Mouse (Mus musculus): ENCODE measurements at regions not wholly inside any gene's neighbourhood (a gene's known extent, or its start where the extent isn't known, plus 50 kb on each side); places are given as distances from the start of the nearest gene placed in this dataset.
"Not testable (repeated sequence)": the region's sequence is repeated elsewhere in the genome, so short reads cannot be mapped to it uniquely, and the experiment has no call there.

- H3K27ac ChIP-seq: peak overlapping the region; percentile 81
Measured at GRCm38 (mm10) chr13:72292361-72292760, 328.8 kb upstream of the Irx1 start.

GRCm38 (mm10) chr13:72293059-72293694 lies 329.7 kb upstream of the Irx1 start:
- H3K27me3 ChIP-seq (ENCODE audit: insufficient read depth, poor library complexity, severe bottlenecking): peaks cover 73% of the 10 kb centered on the region
- DNase-seq (ENCODE audit: low spot score): no peak
- H3K4me1 ChIP-seq (replicated peaks): peaks cover 72% of the 10 kb centered on the region
- no peak overlapping the region for H3K27ac ChIP-seq
- no peaks in the 10 kb centered on the region for H3K36me3 ChIP-seq
- no peak overlapping the region for H3K4me3 ChIP-seq
- 11% methylated on average over 10 of the region's 10 CpGs for WGBS
- H3K9me3 ChIP-seq: no peaks in the 10 kb centered on the region

More at GRCm38 (mm10) chr13:72292361-72292760, 328.8 kb upstream of the Irx1 start:
- Histone ChIP-seq H3K27me3 (ENCODE audit: insufficient read depth, poor library complexity, severe bottlenecking) (peaks cover 72% of the 10 kb centered on the region), H3K4me1 (replicated peaks) (peaks cover 70% of the 10 kb centered on the region), H3K4me3 (peak overlapping the region; percentile 32), H3K9me3 (no peaks in the 10 kb centered on the region), H3K36me3 (no peaks in the 10 kb centered on the region)
- peak; percentile 70 for DNase-seq (ENCODE audit: low spot score)
- 2% methylated on average over 14 of the region's 14 CpGs for WGBS

GRCm38 (mm10) chr13:72298264-72298870 lies 330.3 kb upstream of the Irx2 start:
- 25% methylated on average over 13 of the region's 13 CpGs for WGBS
- H3K4me1 ChIP-seq (replicated peaks): peaks cover 80% of the 10 kb centered on the region
- H3K27me3 ChIP-seq (ENCODE audit: insufficient read depth, poor library complexity, severe bottlenecking): peaks cover 75% of the 10 kb centered on the region
- peak; percentile 39 for DNase-seq (ENCODE audit: low spot score)
- H3K27ac ChIP-seq: peak overlapping the region; percentile 35; the same call in 1 of the 2 replicates
- no peaks in the 10 kb centered on the region for H3K36me3 ChIP-seq
- H3K9me3 ChIP-seq: no peaks in the 10 kb centered on the region
- H3K4me3 ChIP-seq: peak overlapping the region; percentile 29

GRCm38 (mm10) chr13:72299660-72300059 lies 329.0 kb upstream of the Irx2 start:
- Histone ChIP-seq H3K4me3 (peak overlapping the region; percentile 29; the same call in 1 of the 2 replicates), H3K27me3 (ENCODE audit: insufficient read depth, poor library complexity, severe bottlenecking) (peaks cover 73% of the 10 kb centered on the region), H3K27ac (peak overlapping the region; percentile 47; the same call in 1 of the 2 replicates), H3K4me1 (replicated peaks) (peaks cover 81% of the 10 kb centered on the region), H3K9me3 (no peaks in the 10 kb centered on the region), H3K36me3 (no peaks in the 10 kb centered on the region)
- WGBS: 2% methylated on average over 3 of the region's 3 CpGs
- DNase-seq (ENCODE audit: low spot score): peak; percentile 76

- Histone ChIP-seq H3K27me3 (ENCODE audit: insufficient read depth, poor library complexity, severe bottlenecking) (peaks cover 60% of the 10 kb centered on the region), H3K4me3 (no peak overlapping the region), H3K27ac (no peak overlapping the region), H3K36me3 (no peaks in the 10 kb centered on the region), H3K4me1 (replicated peaks) (peaks cover 82% of the 10 kb centered on the region), H3K9me3 (no peaks in the 10 kb centered on the region)
- no peak for DNase-seq (ENCODE audit: low spot score)
- 75% methylated on average over 7 of the region's 7 CpGs for WGBS
Measured at GRCm38 (mm10) chr13:72301114-72301513, 327.5 kb upstream of the Irx2 start.

- Histone ChIP-seq H3K4me1 (replicated peaks) (peaks cover 82% of the 10 kb centered on the region), H3K4me3 (no peak overlapping the region), H3K27ac (no peak overlapping the region), H3K9me3 (no peaks in the 10 kb centered on the region), H3K27me3 (ENCODE audit: insufficient read depth, poor library complexity, severe bottlenecking) (peaks cover 53% of the 10 kb centered on the region), H3K36me3 (no peaks in the 10 kb centered on the region)
- WGBS: 78% methylated on average over 15 of the region's 15 CpGs
- DNase-seq (ENCODE audit: low spot score): no peak
Measured at GRCm38 (mm10) chr13:72301841-72302240, 326.8 kb upstream of the Irx2 start.

GRCm38 (mm10) chr13:72302436-72303125 lies 326.0 kb upstream of the Irx2 start:
- Histone ChIP-seq H3K4me1 (replicated peaks) (peaks cover 77% of the 10 kb centered on the region), H3K27ac (no peak overlapping the region), H3K4me3 (no peak overlapping the region), H3K36me3 (no peaks in the 10 kb centered on the region), H3K27me3 (ENCODE audit: insufficient read depth, poor library complexity, severe bottlenecking) (peaks cover 46% of the 10 kb centered on the region), H3K9me3 (no peaks in the 10 kb centered on the region)
- DNase-seq (ENCODE audit: low spot score): no peak
- WGBS: 71% methylated on average over 19 of the region's 19 CpGs

- H3K4me1 ChIP-seq (replicated peaks): peaks cover 70% of the 10 kb centered on the region
- WGBS: 42% methylated on average over 15 of the region's 15 CpGs
- no peak overlapping the region for H3K4me3 ChIP-seq
- no peak for DNase-seq (ENCODE audit: low spot score)
- H3K9me3 ChIP-seq: no peaks in the 10 kb centered on the region
- H3K36me3 ChIP-seq: no peaks in the 10 kb centered on the region
- peaks cover 43% of the 10 kb centered on the region for H3K27me3 ChIP-seq (ENCODE audit: insufficient read depth, poor library complexity, severe bottlenecking)
- H3K27ac ChIP-seq: peak overlapping the region; percentile 41; the same call in 1 of the 2 replicates
Measured at GRCm38 (mm10) chr13:72303126-72303760, 325.4 kb upstream of the Irx2 start.

GRCm38 (mm10) chr13:72324041-72324690 lies 304.5 kb upstream of the Irx2 start:
- Histone ChIP-seq H3K4me1 (replicated peaks) (no peaks in the 10 kb centered on the region), H3K27ac (no peak overlapping the region), H3K27me3 (ENCODE audit: insufficient read depth, poor library complexity, severe bottlenecking) (0 out of 2 replicates have a peak, but pooled peaks cover 2% of the 10 kb centered on the region), H3K4me3 (no peak overlapping the region), H3K36me3 (no peaks in the 10 kb centered on the region), H3K9me3 (no peaks in the 10 kb centered on the region)
- no peak for DNase-seq (ENCODE audit: low spot score)
- WGBS: 74% methylated on average over 10 of the region's 10 CpGs

- not testable (repeated sequence) for H3K4me3 ChIP-seq; H3K27ac ChIP-seq; H3K4me1 ChIP-seq (replicated peaks); H3K36me3 ChIP-seq; H3K9me3 ChIP-seq; DNase-seq (ENCODE audit: low spot score); H3K27me3 ChIP-seq (ENCODE audit: insufficient read depth, poor library complexity, severe bottlenecking)
- 88% methylated on average over 1 of the region's 1 CpGs for WGBS
Measured at GRCm38 (mm10) chr13:72326201-72326600, 302.4 kb upstream of the Irx2 start.

- Histone ChIP-seq H3K27me3 (ENCODE audit: insufficient read depth, poor library complexity, severe bottlenecking) (peaks cover 34% of the 10 kb centered on the region), H3K27ac (no peak overlapping the region), H3K9me3 (no peaks in the 10 kb centered on the region), H3K4me1 (replicated peaks) (peaks cover 16% of the 10 kb centered on the region), H3K36me3 (no peaks in the 10 kb centered on the region), H3K4me3 (no peak overlapping the region)
- WGBS: 10% methylated on average over 6 of the region's 6 CpGs
- no peak for DNase-seq (ENCODE audit: low spot score)
Measured at GRCm38 (mm10) chr13:72345647-72346133, 282.9 kb upstream of the Irx2 start.

- H3K4me3 ChIP-seq: no peak overlapping the region
- H3K27ac ChIP-seq: no peak overlapping the region
- DNase-seq (ENCODE audit: low spot score): no peak
- peaks cover 33% of the 10 kb centered on the region for H3K27me3 ChIP-seq (ENCODE audit: insufficient read depth, poor library complexity, severe bottlenecking)
- peaks cover 17% of the 10 kb centered on the region for H3K4me1 ChIP-seq (replicated peaks)
- 30% methylated on average over 21 of the region's 21 CpGs for WGBS
- H3K36me3 ChIP-seq: no peaks in the 10 kb centered on the region
- no peaks in the 10 kb centered on the region for H3K9me3 ChIP-seq
Measured at GRCm38 (mm10) chr13:72346207-72346943, 282.2 kb upstream of the Irx2 start.
